Mouse (Mus musculus) forebrain, embryonic 11.5 days (tissue): ENCODE data around the gene Syngr1. TPM values are rescaled to one million over a fixed set of nuclear protein-coding genes. Genes with fewer than 3 reads are reported as not detected.

Experiments used
- ATAC-seq: fragments of 200-750 bp; cut with Nextera tagmentation; replicated peaks from 2 replicates; pipeline ENCODE4 v1.8.0; 2017; ENCODE audit warnings: moderate TSS enrichment; ENCODE audit not compliant: low FRiP score
- DNase-seq: peaks from one replicate; pipeline ENCODE4 v3.0.0-alpha.2; 2017; ENCODE audit warnings: low spot score
- H3K27ac ChIP-seq: fragments of 300-500 bp; sonication (generic); 2 replicates; pipeline ENCODE4 v1.5.1; 2014; ENCODE audit warnings: low read depth, low read length
- H3K27me3 ChIP-seq: fragments of 300-500 bp; sonication (generic); 2 replicates; pipeline ENCODE4 v1.6.1; 2014; ENCODE audit warnings: mild to moderate bottlenecking, low read length, mixed read lengths; ENCODE audit not compliant: control insufficient read depth, insufficient read depth
- H3K36me3 ChIP-seq: fragments of 300-500 bp; sonication (generic); 2 replicates; pipeline ENCODE4 v1.6.1; 2014; ENCODE audit warnings: mild to moderate bottlenecking, low read length, moderate library complexity, mixed read lengths; ENCODE audit not compliant: control insufficient read depth, insufficient read depth
- H3K4me1 ChIP-seq: fragments of 300-500 bp; sonication (generic); replicated peaks from 2 replicates; pipeline ENCODE4 v1.6.1; 2014; ENCODE audit warnings: low read length, mixed read lengths; ENCODE audit not compliant: control insufficient read depth, insufficient read depth
- H3K4me2 ChIP-seq: fragments of 300-500 bp; sonication (generic); 2 replicates; pipeline ENCODE4 v1.6.1; 2014; ENCODE audit warnings: low read depth, mild to moderate bottlenecking, low read length, moderate library complexity, mixed read lengths; ENCODE audit not compliant: severe bottlenecking
- H3K4me3 ChIP-seq: fragments of 300-500 bp; sonication (generic); 2 replicates; pipeline ENCODE4 v1.5.1; 2014; ENCODE audit warnings: low read depth, low read length
- H3K9ac ChIP-seq: fragments of 300-500 bp; sonication (generic); 2 replicates; pipeline ENCODE4 v1.6.1; 2014; ENCODE audit warnings: low read length
- H3K9me3 ChIP-seq: fragments of 300-500 bp; sonication (generic); 2 replicates; pipeline ENCODE4 v1.6.1; 2016; ENCODE audit warnings: low read length, mixed read lengths; ENCODE audit not compliant: control insufficient read depth
- WGBS: fragments of 180-500 bp; shearing (Covaris S2); extraction: QIAGEN DNeasy Blood & Tissue Kit; methylation state at CpG from one replicate; pipeline ENCODE4 v1.1.7; 2014; 5-methylcytosine and 5-hydroxymethylcytosine counted together
- polyA plus RNA-seq: library from polyadenylated mRNA; unstranded; fragments of >200 nt; fragmentation: Nextera tagmentation; extraction: Ambion mirVana; gene quantifications from 2 replicates; pipeline ENCODE4 v1.2.1, GENCODE M21; 2014

The Syngr1 gene
- polyA plus RNA-seq, 1 experiment from 2014 or later = 11.3 TPM

DNA sequence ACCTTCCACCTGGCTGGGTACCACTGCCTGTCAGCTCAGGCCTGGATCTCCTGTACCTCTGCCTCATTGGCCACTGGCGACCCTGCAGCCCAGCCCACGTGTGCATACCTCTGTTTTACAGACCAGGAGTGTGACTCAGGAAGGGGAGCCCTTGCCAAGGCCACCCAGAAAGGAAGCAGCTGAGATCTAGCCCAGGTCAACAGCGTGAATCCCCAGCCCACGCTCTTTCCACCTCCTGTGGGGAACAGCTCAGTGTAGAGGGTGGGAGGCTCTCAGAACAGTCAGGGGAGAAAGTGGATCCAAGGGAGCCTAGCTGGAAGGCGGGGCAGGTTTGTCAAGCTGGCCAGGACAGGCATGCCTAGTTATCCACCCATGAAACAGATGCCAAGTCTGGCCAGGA, 28.3 kb upstream of the Syngr1 start:
- Histone ChIP-seq H3K9ac (no peak overlapping the region), H3K9me3 (no peaks in the 10 kb centered on the region), H3K27ac (no peak overlapping the region), H3K4me3 (no peak overlapping the region), H3K4me2 (no peak overlapping the region), H3K4me1 (no peaks in the 10 kb centered on the region), H3K36me3 (no peaks in the 10 kb centered on the region), H3K27me3 (no peaks in the 10 kb centered on the region)
- WGBS = 38% methylated on average over 5 of the region's 5 CpGs
- ATAC-seq (no peak), DNase-seq (no peak)

DNA sequence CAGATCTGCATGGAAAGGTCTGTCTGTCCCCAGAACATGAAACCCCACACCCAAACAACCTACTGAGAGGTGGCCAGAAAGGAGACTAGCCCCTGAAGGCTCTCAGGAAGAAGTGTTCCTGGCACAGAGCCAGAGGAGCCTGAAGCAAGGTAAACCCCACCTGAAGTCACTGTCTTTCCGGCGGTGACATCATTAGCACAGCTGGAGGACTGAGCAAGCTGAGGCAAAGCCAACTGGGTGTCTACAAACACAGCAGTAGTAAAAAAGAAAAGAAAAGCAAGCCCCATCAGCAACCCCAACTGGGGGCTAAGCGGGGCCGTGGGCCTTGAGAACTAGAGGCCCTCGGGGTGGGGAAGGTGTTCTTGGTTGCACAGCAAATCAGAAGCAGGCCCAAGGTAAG, 26.2 kb upstream of the Syngr1 start:
- WGBS = 77% methylated on average over 5 of the region's 5 CpGs
- DNase-seq (no peak), ATAC-seq (no peak)
- H3K9ac ChIP-seq = no peak overlapping the region
- H3K27me3 ChIP-seq = no peaks in the 10 kb centered on the region
- H3K36me3 ChIP-seq = no peaks in the 10 kb centered on the region
- no peak overlapping the region for H3K4me2 ChIP-seq
- H3K4me3 ChIP-seq = no peak overlapping the region
- no peaks in the 10 kb centered on the region for H3K9me3 ChIP-seq
- H3K27ac ChIP-seq = no peak overlapping the region
- H3K4me1 ChIP-seq = no peaks in the 10 kb centered on the region; the same call in 1 of the 2 replicates

- ATAC-seq (no peak), DNase-seq (peak; percentile 79)
- WGBS = 14% methylated on average over 13 of the region's 13 CpGs
Measured at GRCm38 (mm10) chr15:80065414-80065813, 25.7 kb upstream of the Syngr1 start.

GRCm38 (mm10) chr15:80066538-80066937, 24.6 kb upstream of the Syngr1 start:
- H3K27ac ChIP-seq = no peak overlapping the region
- no peaks in the 10 kb centered on the region; the same call in 1 of the 2 replicates for H3K4me1 ChIP-seq
- no peak overlapping the region for H3K9ac ChIP-seq
- ATAC-seq (no peak), DNase-seq (no peak)
- H3K9me3 ChIP-seq = no peaks in the 10 kb centered on the region
- no peak overlapping the region for H3K4me2 ChIP-seq
- H3K36me3 ChIP-seq = no peaks in the 10 kb centered on the region
- no peak overlapping the region for H3K4me3 ChIP-seq
- WGBS = 55% methylated on average over 3 of the region's 3 CpGs
- no peaks in the 10 kb centered on the region for H3K27me3 ChIP-seq

More at GRCm38 (mm10) chr15:80065414-80065813, 25.7 kb upstream of the Syngr1 start:
- H3K4me1 ChIP-seq = no peaks in the 10 kb centered on the region; the same call in 1 of the 2 replicates
- H3K36me3 ChIP-seq = no peaks in the 10 kb centered on the region
- H3K4me3 ChIP-seq = no peak overlapping the region
- no peak overlapping the region for H3K9ac ChIP-seq
- no peak overlapping the region for H3K27ac ChIP-seq
- H3K9me3 ChIP-seq = no peaks in the 10 kb centered on the region
- H3K4me2 ChIP-seq = no peak overlapping the region
- no peaks in the 10 kb centered on the region for H3K27me3 ChIP-seq

GRCm38 (mm10) chr15:80069171-80069570, 22.0 kb upstream of the Syngr1 start:
- no peak overlapping the region for H3K4me3 ChIP-seq
- no peaks in the 10 kb centered on the region for H3K27me3 ChIP-seq
- DNase-seq = no peak
- 56% methylated on average over 4 of the region's 4 CpGs for WGBS
- H3K36me3 ChIP-seq = no peaks in the 10 kb centered on the region
- no peak for ATAC-seq
- H3K4me2 ChIP-seq = no peak overlapping the region
- no peaks in the 10 kb centered on the region for H3K9me3 ChIP-seq
- no peak overlapping the region for H3K27ac ChIP-seq
- no peaks in the 10 kb centered on the region; the same call in 1 of the 2 replicates for H3K4me1 ChIP-seq
- no peak overlapping the region for H3K9ac ChIP-seq

- WGBS = 74% methylated on average over 8 of the region's 8 CpGs
- Histone ChIP-seq H3K9me3 (no peaks in the 10 kb centered on the region), H3K9ac (no peak overlapping the region), H3K4me3 (no peak overlapping the region), H3K27ac (no peak overlapping the region), H3K27me3 (no peaks in the 10 kb centered on the region), H3K4me1 (no peaks in the 10 kb centered on the region; the same call in 1 of the 2 replicates), H3K36me3 (no peaks in the 10 kb centered on the region), H3K4me2 (no peak overlapping the region)
- DNase-seq (no peak), ATAC-seq (no peak)
Measured at GRCm38 (mm10) chr15:80070095-80070644, 21.0 kb upstream of the Syngr1 start.

GRCm38 (mm10) chr15:80071951-80072437, 19.1 kb upstream of the Syngr1 start:
- Histone ChIP-seq H3K4me2 (no peak overlapping the region), H3K36me3 (no peaks in the 10 kb centered on the region; the same call in 1 of the 2 replicates), H3K9ac (no peak overlapping the region), H3K4me3 (no peak overlapping the region), H3K27ac (no peak overlapping the region), H3K27me3 (no peaks in the 10 kb centered on the region), H3K4me1 (no peaks in the 10 kb centered on the region; the same call in 1 of the 2 replicates), H3K9me3 (no peaks in the 10 kb centered on the region)
- DNase-seq (no peak), ATAC-seq (no peak)
- 37% methylated on average over 9 of the region's 9 CpGs for WGBS

GRCm38 (mm10) chr15:80072579-80073255, 18.4 kb upstream of the Syngr1 start:
- H3K9ac ChIP-seq = no peak overlapping the region
- H3K4me1 ChIP-seq = no peaks in the 10 kb centered on the region; the same call in 1 of the 2 replicates

More at GRCm38 (mm10) chr15:80072579-80073255, 18.4 kb upstream of the Syngr1 start:
- Histone ChIP-seq H3K9me3 (no peaks in the 10 kb centered on the region), H3K27ac (no peak overlapping the region), H3K4me3 (no peak overlapping the region), H3K27me3 (no peaks in the 10 kb centered on the region), H3K4me2 (no peak overlapping the region), H3K36me3 (peaks cover 3% of the 10 kb centered on the region; the same call in 1 of the 2 replicates)
- DNase-seq (no peak), ATAC-seq (no peak)
- 77% methylated on average over 7 of the region's 7 CpGs for WGBS
